Mouse (Mus musculus) kidney, embryonic 16.5 days (tissue): ENCODE measurements around the gene Olfr1043. TPM values are rescaled to one million over a fixed set of nuclear protein-coding genes. Genes with fewer than 3 reads are reported as not detected.
"Not testable (repeated sequence)": the region's sequence is repeated elsewhere in the genome, so short reads cannot be mapped to it uniquely, and the experiment has no call there.

ENCODE experiments used
- ATAC-seq: fragments of 200-750 bp; cut with Nextera tagmentation; 2 replicates; pipeline ENCODE4 v1.8.0; 2017; ENCODE audit warnings: moderate TSS enrichment; ENCODE audit not compliant: low FRiP score, low TSS enrichment
- H3K27ac ChIP-seq: fragments of 300-500 bp; sonication (generic); 2 replicates; pipeline ENCODE4 v1.5.1; 2014; ENCODE audit warnings: low read length
- H3K27me3 ChIP-seq: fragments of 300-500 bp; sonication (generic); 2 replicates; pipeline ENCODE4 v1.6.1; 2014; ENCODE audit warnings: low read length, control low read depth, mixed read lengths; ENCODE audit not compliant: insufficient read depth
- H3K36me3 ChIP-seq: fragments of 300-500 bp; sonication (generic); 2 replicates; pipeline ENCODE4 v1.6.1; 2014; ENCODE audit warnings: low read length, control low read depth, mixed read lengths; ENCODE audit not compliant: insufficient read depth
- H3K4me1 ChIP-seq: fragments of 300-500 bp; sonication (generic); 2 replicates; pipeline ENCODE4 v1.6.1; 2014; ENCODE audit warnings: low read length, control low read depth, mixed read lengths; ENCODE audit not compliant: insufficient read depth
- H3K4me2 ChIP-seq: fragments of 300-500 bp; sonication (generic); replicated peaks from 2 replicates; pipeline ENCODE4 v1.6.1; 2014; ENCODE audit warnings: low read depth, low read length
- H3K4me3 ChIP-seq: fragments of 300-500 bp; sonication (generic); 2 replicates; pipeline ENCODE4 v1.5.1; 2014; ENCODE audit warnings: mild to moderate bottlenecking, low read length
- H3K9ac ChIP-seq: fragments of 300-500 bp; sonication (generic); replicated peaks from 2 replicates; pipeline ENCODE4 v1.6.1; 2014; ENCODE audit warnings: low read length
- H3K9me3 ChIP-seq: fragments of 300-500 bp; sonication (generic); 2 replicates; pipeline ENCODE4 v1.6.1; 2016; ENCODE audit warnings: low read length, control low read depth
- WGBS: fragments of 180-500 bp; shearing (Covaris S2); extraction: QIAGEN DNeasy Blood & Tissue Kit; methylation state at CpG from one replicate; pipeline ENCODE4 v1.1.7; 2014; 5-methylcytosine and 5-hydroxymethylcytosine counted together
- polyA plus RNA-seq: library from polyadenylated mRNA; unstranded; fragments of >200 nt; fragmentation: Nextera tagmentation; extraction: Ambion mirVana; gene quantifications from 2 replicates; pipeline ENCODE4 v1.2.1, GENCODE M21; 2015

Olfr1043 gene
- polyA plus RNA-seq = not detected in 2 replicates

DNA sequence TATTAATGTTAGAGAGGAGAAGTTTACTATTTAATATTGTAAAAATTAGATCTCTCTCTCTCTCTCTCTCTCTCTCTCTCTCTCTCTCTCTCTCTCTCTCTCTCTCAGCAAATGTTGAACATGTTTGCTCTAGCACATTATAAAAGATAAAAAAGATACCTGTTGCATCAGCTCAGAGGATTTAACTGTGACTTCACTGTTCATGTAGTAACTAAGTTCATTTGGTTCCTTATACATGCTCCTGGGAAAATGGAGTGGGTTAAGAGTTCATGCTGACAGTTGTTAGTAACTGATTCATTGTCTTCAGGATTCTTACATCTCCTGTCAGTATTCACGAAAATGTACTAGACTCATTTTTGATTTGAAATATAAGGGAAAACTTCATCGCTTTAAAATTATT lies at the start of gene Olfr1043:
Gene Olfr1043, minus strand, starts transcription at position 101 of the 400 bp plus-strand sequence.
- Histone ChIP-seq H3K9me3 (no peaks in the 10 kb centered on the region), H3K4me1 (no peaks in the 10 kb centered on the region), H3K4me2 (no peak within 1 kb of the TSS), H3K27me3 (no peaks in the 10 kb centered on the region), H3K4me3 (no peak within 1 kb of the TSS), H3K36me3 (no peaks in the 10 kb centered on the region), H3K27ac (no peak within 1 kb of the TSS), H3K9ac (no peak within 1 kb of the TSS)
- WGBS = 90% methylated on average over 2 of the region's 2 CpGs
- ATAC-seq = no peak

DNA sequence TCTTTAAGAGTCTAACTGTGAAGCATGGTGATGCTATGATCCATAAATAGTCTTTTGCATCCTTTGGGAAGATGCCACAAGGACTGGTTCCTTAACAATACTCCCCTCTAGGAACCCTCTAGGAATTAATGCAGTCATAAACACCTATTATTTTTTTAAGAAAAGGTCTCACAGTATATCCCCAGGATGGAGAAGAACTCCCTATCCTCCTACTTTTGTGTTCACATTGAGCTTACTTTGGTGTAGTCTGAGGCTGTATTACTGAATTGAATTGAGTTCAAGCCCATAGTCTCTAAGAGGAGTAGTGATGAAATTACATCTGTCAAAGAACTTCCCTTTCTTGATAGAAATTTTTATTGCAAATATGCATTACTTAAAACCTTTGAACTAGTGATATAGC lies 35.6 kb upstream of the Olfr1043 start, which contains the start of gene Olfr1045:
Gene Olfr1045, minus strand, starts transcription at position 101 of the 400 bp plus-strand sequence.
- H3K27ac ChIP-seq = no peak within 1 kb of the TSS
- H3K27me3 ChIP-seq = no peaks in the 10 kb centered on the region
- no peak within 1 kb of the TSS for H3K9ac ChIP-seq
- ATAC-seq = no peak
- no peak within 1 kb of the TSS for H3K4me3 ChIP-seq
- H3K4me1 ChIP-seq = no peaks in the 10 kb centered on the region
- H3K4me2 ChIP-seq = no peak within 1 kb of the TSS
- no peaks in the 10 kb centered on the region for H3K36me3 ChIP-seq
- H3K9me3 ChIP-seq = no peaks in the 10 kb centered on the region

DNA sequence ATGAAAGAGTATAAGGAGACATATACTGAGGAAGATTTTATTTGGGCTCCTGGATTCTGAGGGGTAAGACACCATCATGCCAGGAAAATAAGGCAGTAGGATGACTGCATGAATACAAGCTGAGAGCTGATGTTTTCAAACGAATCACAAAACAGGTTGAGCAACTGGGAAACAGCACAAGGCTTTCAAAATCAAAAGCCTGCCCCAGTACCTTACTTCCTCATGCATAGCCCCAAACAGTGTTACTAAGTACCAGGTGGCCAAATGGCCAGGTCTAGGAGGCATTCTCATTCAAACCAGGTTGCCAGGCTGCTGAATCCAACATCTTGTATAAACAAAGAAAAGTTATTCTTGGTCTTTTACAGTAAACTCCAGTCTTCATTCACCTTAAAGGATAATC lies 28.5 kb upstream of the Olfr1043 start:
- WGBS = 48% methylated on average over 1 of the region's 1 CpGs

DNA sequence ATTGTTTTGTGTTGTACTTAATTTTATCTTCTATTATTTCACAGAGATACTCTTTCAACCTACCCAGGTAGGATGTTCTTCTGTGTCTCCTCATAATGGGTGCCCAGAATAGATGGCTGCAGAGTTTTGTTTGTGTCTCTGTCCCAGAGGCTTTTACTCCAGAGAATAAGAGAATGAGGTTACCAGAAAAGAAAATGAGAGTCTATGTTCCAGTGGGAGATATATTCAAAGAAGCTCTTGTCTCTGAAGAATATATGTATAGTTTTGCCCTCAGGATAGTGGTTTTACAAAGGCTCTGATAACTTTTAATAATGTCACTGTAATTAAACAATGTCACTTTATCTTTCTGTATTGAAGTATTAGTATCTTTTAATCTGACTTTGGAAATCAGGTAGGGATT lies 18.3 kb upstream of the Olfr1043 start, which contains the start of gene Olfr52:
Gene Olfr52, minus strand, starts transcription at position 101 of the 400 bp plus-strand sequence.
- Histone ChIP-seq H3K36me3 (no peaks in the 10 kb centered on the region), H3K4me2 (no peak within 1 kb of the TSS), H3K27ac (no peak within 1 kb of the TSS), H3K9ac (no peak within 1 kb of the TSS), H3K27me3 (no peaks in the 10 kb centered on the region), H3K4me3 (no peak within 1 kb of the TSS), H3K4me1 (no peaks in the 10 kb centered on the region), H3K9me3 (no peaks in the 10 kb centered on the region)
- no peak for ATAC-seq

More for the DNA sequence above, 28.5 kb upstream of the Olfr1043 start:
- H3K4me3 ChIP-seq = no peak overlapping the region
- H3K27me3 ChIP-seq = no peaks in the 10 kb centered on the region
- no peak overlapping the region for H3K27ac ChIP-seq
- H3K9me3 ChIP-seq = no peaks in the 10 kb centered on the region
- H3K4me2 ChIP-seq = no peak overlapping the region
- H3K4me1 ChIP-seq = no peaks in the 10 kb centered on the region
- no peaks in the 10 kb centered on the region for H3K36me3 ChIP-seq
- ATAC-seq = no peak
- H3K9ac ChIP-seq = no peak overlapping the region

DNA sequence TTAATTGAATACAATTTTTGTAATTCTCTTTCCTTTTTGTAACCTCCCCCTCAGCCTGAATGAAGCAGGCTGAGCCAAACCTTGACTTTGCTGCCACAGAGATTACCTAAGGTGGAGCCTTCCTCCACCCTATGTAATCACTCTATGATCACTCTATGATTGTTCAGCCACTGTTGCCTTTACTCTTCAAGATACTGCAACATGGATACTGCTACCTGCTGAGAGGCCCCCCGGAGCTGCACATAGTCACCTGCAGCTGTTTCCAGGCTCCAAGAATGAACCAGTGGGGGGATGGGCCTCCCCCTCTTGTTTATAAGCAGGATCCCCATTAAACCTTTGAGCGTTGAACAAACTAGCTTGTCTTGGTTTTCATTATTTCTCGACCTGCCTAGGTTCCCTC lies 12.6 kb upstream of the Olfr1043 start:
- Histone ChIP-seq H3K4me1 (no peaks in the 10 kb centered on the region), H3K4me2 (no peak overlapping the region), H3K27me3 (no peaks in the 10 kb centered on the region), H3K9me3 (no peaks in the 10 kb centered on the region), H3K27ac (no peak overlapping the region), H3K4me3 (no peak overlapping the region), H3K36me3 (no peaks in the 10 kb centered on the region), H3K9ac (no peak overlapping the region)
- ATAC-seq = no peak
- WGBS = 83% methylated on average over 3 of the region's 3 CpGs

DNA sequence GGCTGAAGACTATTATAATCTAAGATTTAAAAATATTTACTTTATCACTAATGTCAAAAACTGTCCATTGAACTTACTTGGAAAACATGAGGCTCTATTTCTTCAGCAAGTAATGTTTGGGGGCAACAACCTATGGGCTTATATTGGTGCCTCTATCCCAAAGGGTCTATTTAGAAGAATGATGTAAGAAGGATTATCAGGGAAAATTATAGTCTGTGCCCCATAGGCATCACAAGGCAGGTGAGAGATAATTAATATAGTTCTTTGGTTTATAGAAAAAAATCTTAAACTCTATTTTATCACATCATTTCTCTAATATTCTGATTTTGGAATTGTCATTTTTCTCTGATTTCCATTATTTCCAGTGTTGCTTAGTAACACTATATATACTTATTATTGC lies 10.4 kb upstream of the Olfr1043 start, which contains the start of gene Olfr1044:
Gene Olfr1044, minus strand, starts transcription at position 101 of the 400 bp plus-strand sequence.
- Histone ChIP-seq H3K9me3 (no peaks in the 10 kb centered on the region), H3K4me3 (no peak within 1 kb of the TSS), H3K27ac (no peak within 1 kb of the TSS), H3K4me2 (no peak within 1 kb of the TSS), H3K9ac (no peak within 1 kb of the TSS), H3K4me1 (no peaks in the 10 kb centered on the region), H3K27me3 (no peaks in the 10 kb centered on the region), H3K36me3 (no peaks in the 10 kb centered on the region)
- ATAC-seq = no peak

DNA sequence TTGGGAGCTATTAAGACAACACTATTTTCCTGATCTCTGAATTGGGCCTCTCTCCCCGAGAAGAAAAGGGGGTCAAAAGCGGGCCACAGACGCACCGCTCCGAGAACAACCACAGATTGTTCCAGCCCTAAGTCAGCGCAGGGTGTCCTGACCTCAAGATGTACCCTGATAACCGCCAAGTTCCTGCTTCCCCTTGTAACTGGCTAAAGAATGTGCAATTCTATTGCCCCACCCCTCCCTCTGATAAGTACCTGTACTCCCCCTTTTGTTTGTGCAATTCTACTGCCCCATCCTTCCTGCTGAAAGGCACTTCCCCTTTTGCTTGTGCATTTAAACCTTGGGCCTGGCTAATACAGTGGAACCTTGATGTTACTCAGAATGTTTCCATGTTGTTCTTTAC lies 8.1 kb upstream of the Olfr1043 start:
- H3K9ac ChIP-seq, ATAC-seq, H3K36me3 ChIP-seq, H3K4me1 ChIP-seq, H3K27me3 ChIP-seq, H3K9me3 ChIP-seq, H3K4me2 ChIP-seq, H3K27ac ChIP-seq, H3K4me3 ChIP-seq: not testable (repeated sequence)
- WGBS = 84% methylated on average over 7 of the region's 7 CpGs

DNA sequence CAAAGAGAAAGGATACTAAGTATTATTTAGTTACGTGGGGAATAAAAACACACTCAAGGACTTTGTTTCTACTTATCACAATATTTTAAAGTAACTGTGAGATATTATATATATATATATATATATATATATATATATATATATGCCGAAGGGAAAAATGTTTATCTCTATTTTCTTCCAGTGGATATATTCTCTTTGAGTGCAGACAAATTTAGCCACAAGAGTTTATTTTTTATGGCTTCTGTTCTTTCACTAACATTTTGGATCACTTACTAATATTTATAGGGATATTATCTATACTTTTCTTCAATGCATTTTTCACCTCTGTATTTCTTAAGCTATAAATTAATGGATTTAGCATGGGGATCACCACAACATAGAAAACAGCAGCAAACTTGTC lies 5.6 kb downstream of the Olfr1043 start, which contains the start of gene Olfr1042:
Gene Olfr1042, minus strand, starts transcription at position 101 of the 400 bp plus-strand sequence.
- Histone ChIP-seq H3K4me2 (no peak within 1 kb of the TSS), H3K36me3 (no peaks in the 10 kb centered on the region)

DNA sequence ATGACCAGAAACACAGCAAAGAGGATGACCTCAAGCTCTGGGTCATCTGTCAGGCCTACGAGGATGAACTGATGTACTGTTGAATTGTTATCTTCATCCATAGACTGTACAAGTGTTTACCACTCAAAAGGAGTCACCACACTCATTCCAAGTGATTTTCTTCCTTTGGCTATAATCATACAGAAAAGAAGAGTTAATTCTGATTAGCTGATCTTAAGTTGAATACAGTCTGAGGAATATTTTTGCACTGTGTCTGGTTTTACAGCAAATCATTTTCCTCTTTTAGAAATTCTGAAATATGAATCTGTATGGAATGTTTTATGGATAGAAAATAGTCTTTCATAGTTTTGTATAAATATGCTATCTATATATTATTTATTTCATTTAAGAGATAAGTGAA lies 20.7 kb downstream of the Olfr1043 start, which contains the start of gene Olfr1040:
Gene Olfr1040, minus strand, starts transcription at position 101 of the 400 bp plus-strand sequence.
- Histone ChIP-seq H3K27me3 (no peaks in the 10 kb centered on the region), H3K4me2 (no peak within 1 kb of the TSS), H3K4me1 (no peaks in the 10 kb centered on the region), H3K9me3 (no peaks in the 10 kb centered on the region), H3K27ac (no peak within 1 kb of the TSS), H3K4me3 (no peak within 1 kb of the TSS), H3K9ac (no peak within 1 kb of the TSS), H3K36me3 (no peaks in the 10 kb centered on the region)
- ATAC-seq = no peak
- 88% methylated on average over 1 of the region's 1 CpGs for WGBS

More for the DNA sequence above, 5.6 kb downstream of the Olfr1043 start, which contains the start of gene Olfr1042:
- Histone ChIP-seq H3K27me3 (no peaks in the 10 kb centered on the region), H3K27ac (no peak within 1 kb of the TSS), H3K9ac (no peak within 1 kb of the TSS), H3K4me3 (no peak within 1 kb of the TSS), H3K4me1 (no peaks in the 10 kb centered on the region), H3K9me3 (no peaks in the 10 kb centered on the region)
- 88% methylated on average over 2 of the region's 2 CpGs for WGBS
- ATAC-seq = no peak

DNA sequence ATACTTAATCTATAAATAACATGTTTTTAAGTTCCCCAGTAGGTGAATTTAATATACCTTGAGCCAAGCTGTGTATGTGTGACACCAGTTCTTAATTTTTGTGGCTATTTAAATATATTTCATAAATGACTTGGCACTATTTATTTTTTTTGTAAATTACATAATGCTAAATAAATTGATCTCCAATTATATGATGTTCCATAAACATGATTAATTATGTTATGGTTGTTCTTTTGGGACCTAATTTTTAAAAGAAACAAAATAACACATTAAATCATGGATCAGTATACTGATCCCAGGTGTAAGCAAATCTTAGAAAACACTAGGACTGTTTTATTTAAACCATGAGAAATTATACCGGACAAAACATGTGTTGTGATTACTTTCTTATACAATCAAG lies 31.5 kb downstream of the Olfr1043 start, which contains the start of gene Olfr1039:
Gene Olfr1039, minus strand, starts transcription at position 101 of the 400 bp plus-strand sequence.
- H3K4me3 ChIP-seq = no peak within 1 kb of the TSS
- H3K27me3 ChIP-seq = no peaks in the 10 kb centered on the region
- no peak within 1 kb of the TSS for H3K9ac ChIP-seq
- H3K36me3 ChIP-seq = no peaks in the 10 kb centered on the region
- no peak within 1 kb of the TSS for H3K27ac ChIP-seq
- 94% methylated on average over 1 of the region's 1 CpGs for WGBS
- no peak within 1 kb of the TSS for H3K4me2 ChIP-seq
- H3K4me1 ChIP-seq = no peaks in the 10 kb centered on the region
- ATAC-seq = no peak
- H3K9me3 ChIP-seq = no peaks in the 10 kb centered on the region
